8 mouse cellular contexts compared by ENCODE assay signal in the genomic region with DNA sequence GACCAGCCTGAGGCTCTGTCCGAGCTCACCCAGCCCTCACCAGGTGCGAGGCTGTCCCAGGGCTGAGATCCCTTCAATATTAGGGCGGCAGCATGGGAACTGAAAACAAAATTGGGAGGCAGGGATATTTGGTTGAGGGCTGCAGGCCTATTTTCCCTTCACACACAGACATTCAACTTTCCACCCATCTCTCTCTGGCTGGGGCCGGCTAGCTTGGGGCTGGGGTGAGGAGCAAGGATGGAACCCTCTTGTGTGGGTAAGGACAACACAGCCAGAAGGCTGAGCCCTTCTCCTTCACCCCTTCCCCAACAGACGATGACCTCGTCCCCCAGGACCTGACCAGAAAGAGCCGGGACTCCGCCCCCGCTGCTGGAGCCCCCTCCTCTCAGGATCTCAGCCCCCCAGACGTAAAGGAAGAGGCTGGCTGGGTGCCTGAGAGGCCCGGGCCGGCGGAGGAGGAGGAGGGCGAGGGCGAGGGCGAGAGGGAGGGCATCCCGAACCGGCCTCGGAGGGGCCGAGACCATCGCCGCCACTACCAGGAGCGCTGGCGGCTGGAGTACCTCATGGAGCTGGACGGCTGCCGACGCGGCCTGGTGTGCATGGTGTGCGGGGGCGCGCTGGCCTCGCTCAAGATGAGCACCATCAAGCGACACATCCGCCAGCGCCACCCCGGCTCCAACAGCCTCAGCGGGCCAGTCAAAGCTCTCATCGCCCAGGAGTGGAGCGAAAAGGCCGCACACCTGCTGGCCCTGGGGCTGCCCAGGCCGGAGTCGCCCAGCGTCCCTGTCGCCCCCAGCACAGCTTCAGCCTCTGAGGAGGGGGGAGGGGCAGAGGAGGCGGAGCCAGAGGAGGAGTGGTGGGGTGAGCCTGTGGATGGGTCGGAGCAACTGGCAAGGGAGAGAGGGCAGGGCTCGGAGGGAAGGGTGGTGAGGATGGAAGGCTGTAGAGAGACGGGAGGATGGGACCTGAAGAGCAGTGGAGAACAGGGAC. TPM values are rescaled to one million over a fixed set of nuclear protein-coding genes. Genes with fewer than 3 reads are reported as not detected.
DNase-seq lines count a peak whose midpoint lies in the region; ATAC-seq and TF ChIP-seq lines count a peak whose summit lies in the region.

No protein-coding gene starts in this region.

- ATAC-seq in cerebellum, adult (ENCODE audit: insufficient number of reproducible peaks, low FRiP score, low TSS enrichment) = peak; percentile 43; the same call in 1 of the 2 replicates
- peak; percentile 30 for ATAC-seq in forebrain, embryonic 14.5 days

- in situ Hi-C loops in ES-E14 (cut with MboI; ENCODE audit: low sequenced_read_pairs in 2 of 2, unreplicated experiment in 2 of 2) = no loop called here

- H3K27me3 ChIP-seq in forebrain, embryonic 14.5 days (replicated peaks; ENCODE audit: control insufficient read depth, insufficient read depth, low read length) = no peaks in the 10 kb centered on the region

- H3K4me3 ChIP-seq in ES-E14 (ENCODE audit: insufficient read depth in 1 of 2, low read depth in 1 of 2, low read length in 2 of 2, poor library complexity in 1 of 2, severe bottlenecking in 1 of 2) = peak overlapping the region; percentile 58 to 60
- peak overlapping the region; percentile 32 for H3K4me3 ChIP-seq in forebrain, embryonic 14.5 days (ENCODE audit: low read depth, low read length)

- H3K9ac ChIP-seq in ES-E14 (ENCODE audit: insufficient read depth, low read depth, low read length, poor library complexity, severe bottlenecking) = peak overlapping the region; percentile 32
- H3K9ac ChIP-seq in forebrain, embryonic 14.5 days (ENCODE audit: low read length) = peak overlapping the region; percentile 79

- H3K9me3 ChIP-seq in ES-E14 (ENCODE audit: control insufficient read depth, insufficient read depth, low read depth, low read length) = no peaks in the 10 kb centered on the region
- H3K9me3 ChIP-seq in forebrain, embryonic 14.5 days (replicated peaks; ENCODE audit: control insufficient read depth, low read length) = no peaks in the 10 kb centered on the region

- DNase-seq in ES-E14 (ENCODE audit: low read depth, low spot score) = no peak
- DNase-seq in forebrain, embryonic 14.5 days (ENCODE audit: low spot score) = peak; percentile 80
- DNase-seq in heart, postnatal 36 days = peak; percentile 34 to 46
- DNase-seq in layer of hippocampus, postnatal 36 days = peak; percentile 57 to 67
- DNase-seq in lung, postnatal 10 days = peak; percentile 75
- peak; percentile 85 for DNase-seq in right cerebral cortex, adult 18-20 months
- DNase-seq in urinary bladder, postnatal 36 days (ENCODE audit: low spot score in 2 of 2) = no peak

- H3K4me2 ChIP-seq in forebrain, embryonic 14.5 days (ENCODE audit: low read length) = peak overlapping the region; percentile 60

- H3K36me3 ChIP-seq in ES-E14 (ENCODE audit: control insufficient read depth, insufficient read depth, low read length, poor library complexity, severe bottlenecking) = peaks cover 16% of the 10 kb centered on the region
- H3K36me3 ChIP-seq in forebrain, embryonic 14.5 days (ENCODE audit: control insufficient read depth, insufficient read depth, low read length) = peaks cover 68% of the 10 kb centered on the region

- H3K27ac ChIP-seq in ES-E14 (ENCODE audit: insufficient read depth, low read depth, low read length, poor library complexity, severe bottlenecking) = no peak overlapping the region
- peak overlapping the region; percentile 93 for H3K27ac ChIP-seq in forebrain, embryonic 14.5 days (ENCODE audit: low read depth, low read length)

- intact Hi-C loops in heart, postnatal 36 days (cut with DNase I) = no loop called here

- 3% methylated on average over 47 of the region's 48 CpGs for WGBS in forebrain, embryonic 14.5 days

- peaks cover 0 to 14% of the 10 kb centered on the region in 2 experiments; a peak in 2 of 4 replicates for H3K4me1 ChIP-seq in ES-E14 (ENCODE audit: control insufficient read depth in 2 of 2, insufficient read depth in 2 of 2, low read length in 2 of 2, poor library complexity in 1 of 2)
- H3K4me1 ChIP-seq in forebrain, embryonic 14.5 days (ENCODE audit: control insufficient read depth, insufficient read depth, low read length) = peaks cover 53% of the 10 kb centered on the region

TF ChIP-seq in ES-E14, 5 proteins besides CTCF, POLR2A, EP300 and RAD21:
- TF ChIP-seq CHD2 (IDR thresholded peaks at IDR 0.05; ENCODE audit: low read depth, low read length) = no peak
- no peak for TF ChIP-seq MAFK (IDR thresholded peaks at IDR 0.05; ENCODE audit: insufficient read depth, low read depth, low read length)
- no peak for TF ChIP-seq ZC3H11A (IDR thresholded peaks at IDR 0.05; ENCODE audit: borderline replicate concordance, low read depth, low read length)
- no peak for TF ChIP-seq HCFC1 (IDR thresholded peaks at IDR 0.05; ENCODE audit: borderline replicate concordance, insufficient read depth, low read length)
- TF ChIP-seq ZNF384 (IDR thresholded peaks at IDR 0.05; ENCODE audit: low read depth, low read length) = no peak

RNA-seq across cellular contexts. Expression of a gene that starts 4.5 kb away (rescaled TPM):
- total RNA-seq in ES-E14 (2012; rRNA removed) = 28.3 and 40.4 TPM in 2 replicates
- 22.1 and 24.7 TPM in 2 replicates for polyA plus RNA-seq in forebrain, embryonic 14.5 days (2014; fragmentation: Nextera tagmentation; extraction: Ambion mirVana)
- 10 to 100 TPM; 15.3 to 17.7 TPM for total RNA-seq in heart, postnatal 36 days (2021)
- total RNA-seq in layer of hippocampus, postnatal 36 days (2021) = 10 to 100 TPM; 46.9 to 54.4 TPM

RNA-seq across cellular contexts. Expression of a gene that starts 39.1 kb away (rescaled TPM):
- total RNA-seq in ES-E14 (2012; rRNA removed) = 36.8 and 40.0 TPM in 2 replicates
- 33.6 and 36.2 TPM in 2 replicates for polyA plus RNA-seq in forebrain, embryonic 14.5 days (2014; fragmentation: Nextera tagmentation; extraction: Ambion mirVana)
- total RNA-seq in heart, postnatal 36 days (2021) = 10 to 100 TPM; 13.1 to 13.4 TPM
- total RNA-seq in layer of hippocampus, postnatal 36 days (2021) = 10 to 100 TPM; 31.8 to 36.9 TPM

Comparison
In these comparisons a context has a peak if more than half of its experiments do, and no peak if none do; other contexts are left out.
1. DNase-seq: peak in forebrain, embryonic 14.5 days (single experiment), heart, postnatal 36 days (2 of 2), layer of hippocampus, postnatal 36 days (2 of 2), lung, postnatal 10 days (single experiment) and right cerebral cortex, adult 18-20 months (single experiment); none in ES-E14 (single experiment) and urinary bladder, postnatal 36 days (0 of 2).